Mouse (Mus musculus) bone marrow macrophage, adult 2 months (primary cell): ENCODE measurements around the gene A930002H24Rik.

ENCODE experiments used
- CTCF ChIP-seq: IDR thresholded peaks from 2 replicates; pipeline ENCODE4 v1.5.1; 2012; ENCODE audit warnings: low read depth, mild to moderate bottlenecking, low read length, moderate library complexity
- POLR2A ChIP-seq: IDR thresholded peaks from 2 replicates; pipeline ENCODE4 v1.6.1; 2012; ENCODE audit warnings: mild to moderate bottlenecking, low read depth, low read length, borderline replicate concordance

- no peak for TF ChIP-seq CTCF
- no peak for TF ChIP-seq POLR2A
Measured at GRCm38 (mm10) chr17:63838144-63838543, 25.4 kb downstream of the A930002H24Rik start.
